ENCODE assay signal across 10 mouse cellular contexts in the genomic region with DNA sequence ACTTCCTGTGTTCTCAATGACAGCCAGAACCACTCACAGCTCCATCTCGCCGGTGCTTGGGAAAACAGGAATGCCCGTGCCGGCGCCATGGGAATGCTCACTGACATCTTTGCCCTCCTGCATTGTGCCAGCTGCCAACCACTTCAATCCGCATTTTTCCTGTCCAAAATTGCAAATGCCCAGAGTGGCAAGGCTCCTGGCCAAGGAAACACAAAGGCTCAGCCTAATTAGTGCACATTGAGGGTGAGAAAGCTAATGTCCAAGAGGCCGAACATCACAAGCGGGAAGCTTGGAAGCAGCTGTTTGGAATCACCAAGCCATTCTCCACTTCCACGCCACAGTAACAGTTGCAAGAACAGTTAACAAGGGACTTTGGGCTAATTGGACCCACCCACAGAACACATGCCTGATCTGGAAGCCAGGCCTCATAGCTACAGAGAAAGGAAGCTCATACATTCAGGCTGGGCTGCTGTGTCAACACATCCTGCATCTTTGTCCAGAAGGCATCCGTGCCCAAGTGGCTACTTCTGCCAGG.
A peak's percentile ranks its signal among the peaks of the same experiment; 100 is the strongest.
DNase-seq lines count a peak whose midpoint lies in the region; ATAC-seq lines count a peak whose summit lies in the region.
"Had no signal": no experiment of that assay in that cellular context is flagged by ENCODE, and none has a peak within 500 bp of the region (broad histone marks: within the 10 kb centered on the region; RNA-seq: fewer than 3 reads in every experiment).

No protein-coding gene starts in this region.

- H3K4me3 ChIP-seq in hindbrain, embryonic 11.5 days (ENCODE audit: low read depth, low read length) = no peak overlapping the region
- no peak overlapping the region for H3K4me3 ChIP-seq in neural tube, embryonic 14.5 days (ENCODE audit: low read depth, low read length)
- H3K4me3 ChIP-seq: liver, embryonic 13.5 days; stomach, embryonic 15.5 days had no signal

- peaks cover 6% of the 10 kb centered on the region; the same call in 1 of the 2 replicates for H3K4me1 ChIP-seq in hindbrain, embryonic 11.5 days (replicated peaks; ENCODE audit: control insufficient read depth, insufficient read depth, low read length)
- H3K4me1 ChIP-seq in neural tube, embryonic 14.5 days (ENCODE audit: control insufficient read depth, insufficient read depth, low read length) = peaks cover 16% of the 10 kb centered on the region

- H3K9ac ChIP-seq in hindbrain, embryonic 11.5 days (ENCODE audit: low read depth, low read length) = no peak overlapping the region
- H3K9ac ChIP-seq in neural tube, embryonic 14.5 days (replicated peaks; ENCODE audit: low read depth, low read length) = no peak overlapping the region
- H3K9ac ChIP-seq: liver, embryonic 13.5 days; stomach, embryonic 15.5 days had no signal

- H3K36me3 ChIP-seq in hindbrain, embryonic 11.5 days (ENCODE audit: control insufficient read depth, insufficient read depth, low read length) = no peaks in the 10 kb centered on the region
- no peaks in the 10 kb centered on the region for H3K36me3 ChIP-seq in neural tube, embryonic 14.5 days (ENCODE audit: control insufficient read depth, insufficient read depth, low read length)
- H3K36me3 ChIP-seq: liver, embryonic 13.5 days; stomach, embryonic 15.5 days had no signal

- DNase-seq in layer of hippocampus, adult 11-12 months (ENCODE audit: low spot score) = peak; percentile 57
- no peak for DNase-seq in layer of hippocampus, adult 9-10 months (ENCODE audit: low spot score)
- DNase-seq in hindbrain, embryonic 11.5 days (ENCODE audit: low spot score) = peak; percentile 27
- peak; percentile 73 for DNase-seq in layer of hippocampus, adult 9-11 months
- no peak for DNase-seq in adrenal gland, postnatal 25 days
- no peak for DNase-seq in adrenal gland, adult 8-10 months
- DNase-seq: liver, embryonic 13.5 days had no signal

- ATAC-seq in hindbrain, embryonic 11.5 days (ENCODE audit: low FRiP score) = no peak
- peak; percentile 80 for ATAC-seq in neural tube, embryonic 14.5 days (ENCODE audit: low read depth)
- no peak for ATAC-seq in monocyte, adult 5-6 weeks (replicated peaks; ENCODE audit: insufficient number of reproducible peaks, low FRiP score, low TSS enrichment, poor library complexity, severe bottlenecking)

- H3K4me2 ChIP-seq in hindbrain, embryonic 11.5 days (replicated peaks; ENCODE audit: low read depth, low read length) = no peak overlapping the region
- no peak overlapping the region for H3K4me2 ChIP-seq in neural tube, embryonic 14.5 days (ENCODE audit: low read depth, low read length)
- H3K4me2 ChIP-seq: liver, embryonic 13.5 days; stomach, embryonic 15.5 days had no signal

- H3K27me3 ChIP-seq in hindbrain, embryonic 11.5 days (ENCODE audit: control insufficient read depth, insufficient read depth, low read length) = no peaks in the 10 kb centered on the region
- H3K27me3 ChIP-seq in neural tube, embryonic 14.5 days (ENCODE audit: control insufficient read depth, insufficient read depth, low read length) = no peaks in the 10 kb centered on the region
- H3K27me3 ChIP-seq: liver, embryonic 13.5 days; stomach, embryonic 15.5 days had no signal

- no peaks in the 10 kb centered on the region for H3K9me3 ChIP-seq in hindbrain, embryonic 11.5 days (ENCODE audit: control insufficient read depth, low read length)
- no peaks in the 10 kb centered on the region for H3K9me3 ChIP-seq in neural tube, embryonic 14.5 days (ENCODE audit: control insufficient read depth, low read length)
- H3K9me3 ChIP-seq: liver, embryonic 13.5 days; stomach, embryonic 15.5 days had no signal

- H3K27ac ChIP-seq in hindbrain, embryonic 11.5 days (ENCODE audit: low read depth, low read length) = peak overlapping the region; percentile 24; the same call in 1 of the 2 replicates
- H3K27ac ChIP-seq in neural tube, embryonic 14.5 days (ENCODE audit: low read depth, low read length) = no peak overlapping the region
- H3K27ac ChIP-seq: liver, embryonic 13.5 days had no signal

- WGBS in hindbrain, embryonic 11.5 days = 72% methylated on average over 10 of the region's 10 CpGs
- 40% methylated on average over 10 of the region's 10 CpGs for WGBS in neural tube, embryonic 14.5 days

Comparison
In these comparisons a context has a peak if more than half of its experiments do, and no peak if none do; other contexts are left out.
1. DNase-seq: peak in layer of hippocampus, adult 11-12 months (single experiment), hindbrain, embryonic 11.5 days (single experiment) and layer of hippocampus, adult 9-11 months (single experiment); none in layer of hippocampus, adult 9-10 months (single experiment), adrenal gland, postnatal 25 days (single experiment) and adrenal gland, adult 8-10 months (single experiment).